Mouse (Mus musculus) induced T-regulatory cell, adult 2 months (primary cell): ENCODE measurements around the gene Ppp6r2.
A peak's percentile ranks its signal among the peaks of the same experiment; 100 is the strongest.

Experiments
- DNase-seq: peaks from one replicate; pipeline ENCODE4 v3.0.0-alpha.2; 2012; ENCODE audit warnings: low read depth

Ppp6r2 gene

DNA sequence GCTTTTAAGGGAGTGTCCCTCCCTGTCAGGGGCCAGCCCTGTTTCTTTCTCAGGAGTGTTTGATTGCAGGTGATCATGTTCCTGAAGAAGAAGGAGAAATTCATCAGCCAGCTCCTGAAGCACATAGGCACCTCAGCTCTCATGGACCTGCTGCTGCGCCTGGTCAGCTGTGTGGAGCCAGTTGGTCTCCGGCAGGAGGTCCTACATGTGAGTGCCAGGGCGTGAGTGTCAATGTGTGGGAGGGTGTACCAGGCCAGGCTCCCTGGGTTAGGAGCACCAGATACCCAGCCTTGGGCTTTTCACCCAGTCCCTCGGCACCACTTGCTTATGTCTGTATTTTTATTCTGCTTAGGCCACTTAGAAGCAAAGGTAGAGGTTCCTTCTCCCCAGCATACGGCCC, 47.6 kb downstream of the Ppp6r2 start:
- no peak for DNase-seq

DNA sequence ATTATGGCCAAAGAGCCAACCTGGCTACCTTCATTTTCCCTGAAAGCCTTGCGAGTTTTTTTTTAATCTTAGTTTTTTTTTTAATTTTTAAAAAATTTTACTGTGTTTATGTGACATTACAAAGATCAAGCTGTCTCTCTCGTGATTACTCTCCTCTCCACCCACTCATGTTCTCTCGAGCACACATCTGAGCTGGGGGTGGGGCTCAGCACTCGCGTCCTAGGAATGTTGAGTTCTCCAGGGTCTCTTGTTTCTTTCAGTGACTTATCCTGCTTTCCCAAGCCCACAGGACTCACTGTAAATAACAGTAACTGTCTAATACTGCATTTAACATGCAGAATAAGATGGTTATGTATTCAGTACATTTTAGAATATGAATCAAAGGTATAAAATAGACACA, 53.1 kb downstream of the Ppp6r2 start:
- DNase-seq, result no peak

DNA sequence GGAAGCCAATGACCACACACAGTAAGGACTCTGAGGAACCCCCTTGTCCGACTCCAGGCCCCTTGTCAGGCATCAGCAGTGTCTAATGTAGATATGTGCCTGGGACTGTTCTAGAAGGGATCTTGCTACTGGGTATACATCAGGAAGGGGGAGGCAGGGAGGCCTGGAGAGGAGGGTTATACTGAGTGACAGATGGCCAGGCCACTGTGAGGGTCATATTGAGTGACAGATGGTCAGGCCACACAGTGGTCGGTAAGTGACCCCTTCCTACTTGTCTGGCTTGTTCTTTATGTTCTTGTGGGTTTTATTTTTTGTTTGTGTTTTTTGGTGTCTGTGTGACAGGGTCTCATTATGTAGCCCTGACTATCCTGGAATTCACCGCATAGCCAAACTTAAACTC, 64.1 kb downstream of the Ppp6r2 start:
- no peak for DNase-seq

DNA sequence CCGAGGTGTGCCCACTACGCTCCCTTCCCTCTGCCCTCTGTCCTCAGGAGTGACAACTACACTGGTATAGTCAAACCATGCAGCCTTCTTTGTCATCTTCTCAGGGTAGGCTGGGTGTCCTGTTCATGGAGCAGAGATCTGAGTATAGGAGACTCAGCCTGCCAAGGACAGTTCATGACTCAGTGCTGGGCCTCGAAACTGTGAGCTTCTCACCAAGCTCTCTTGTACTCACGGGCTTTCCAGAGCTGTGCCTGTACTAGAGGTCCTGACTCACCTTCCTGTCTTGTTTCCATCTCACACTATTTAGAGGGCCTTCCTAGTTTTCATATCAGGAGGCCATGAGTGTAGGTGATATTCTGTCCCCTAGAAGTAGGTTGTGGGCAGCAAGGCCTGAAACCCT, 66.0 kb downstream of the Ppp6r2 start:
- no peak for DNase-seq

DNA sequence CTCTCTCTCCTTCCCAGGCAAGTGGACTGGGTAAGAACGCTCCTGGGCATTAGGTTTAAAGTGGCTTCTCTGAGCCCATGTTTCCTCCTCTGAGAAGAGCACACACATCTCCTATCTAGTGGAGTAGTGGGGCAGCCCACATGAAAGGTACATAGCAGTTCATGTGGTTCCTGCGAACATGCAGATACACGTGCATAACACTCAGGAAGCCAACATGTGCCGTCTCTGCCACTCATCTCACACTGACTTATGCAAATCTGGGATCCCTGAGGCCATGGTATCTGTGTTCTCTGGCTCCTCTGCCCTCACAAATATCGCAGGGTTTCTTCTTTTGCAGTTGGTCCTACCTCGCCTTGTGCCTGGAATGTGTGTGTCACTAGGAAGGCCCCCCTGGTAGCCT, 71.2 kb downstream of the Ppp6r2 start:
- peak; percentile 37 for DNase-seq

DNA sequence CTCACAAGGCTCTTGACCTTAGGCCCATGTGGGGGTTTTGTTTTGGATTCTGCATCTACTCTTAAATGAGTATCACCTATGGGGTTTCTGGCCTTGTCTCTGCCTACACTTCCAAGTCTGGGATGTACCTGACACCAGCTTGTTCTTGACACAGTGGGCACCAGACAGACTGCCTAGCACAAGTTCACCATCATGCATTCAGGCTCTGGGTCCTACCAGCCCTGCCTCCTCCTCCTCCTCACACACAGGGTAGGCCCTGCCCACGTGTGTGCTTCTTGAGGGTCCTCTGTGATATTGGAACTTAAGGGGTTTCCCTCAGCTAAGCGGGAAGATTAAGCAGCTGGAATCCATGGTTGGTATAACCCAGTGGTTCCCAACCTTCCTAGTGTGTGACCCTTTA, 72.7 kb downstream of the Ppp6r2 start:
- DNase-seq, result no peak

DNA sequence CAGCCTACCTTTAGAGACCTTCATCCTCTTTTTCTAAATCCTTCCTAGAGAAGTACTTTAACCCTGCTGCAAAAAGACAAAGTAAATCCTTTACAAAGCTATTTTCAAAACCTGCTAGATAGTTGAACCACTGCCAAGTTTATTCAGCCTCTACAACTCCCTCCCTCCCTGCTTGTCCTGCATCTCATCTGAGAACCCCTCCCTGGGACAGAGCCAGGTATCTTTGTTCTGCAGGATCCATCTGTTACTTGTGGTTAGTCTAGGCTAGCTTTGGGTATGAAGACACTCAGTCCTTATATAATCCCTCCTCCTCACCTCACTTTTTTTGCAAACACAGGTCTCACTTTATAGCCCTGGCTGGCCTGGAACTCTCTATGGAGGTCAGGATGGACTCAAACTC, 73.7 kb downstream of the Ppp6r2 start:
- DNase-seq, result no peak

DNA sequence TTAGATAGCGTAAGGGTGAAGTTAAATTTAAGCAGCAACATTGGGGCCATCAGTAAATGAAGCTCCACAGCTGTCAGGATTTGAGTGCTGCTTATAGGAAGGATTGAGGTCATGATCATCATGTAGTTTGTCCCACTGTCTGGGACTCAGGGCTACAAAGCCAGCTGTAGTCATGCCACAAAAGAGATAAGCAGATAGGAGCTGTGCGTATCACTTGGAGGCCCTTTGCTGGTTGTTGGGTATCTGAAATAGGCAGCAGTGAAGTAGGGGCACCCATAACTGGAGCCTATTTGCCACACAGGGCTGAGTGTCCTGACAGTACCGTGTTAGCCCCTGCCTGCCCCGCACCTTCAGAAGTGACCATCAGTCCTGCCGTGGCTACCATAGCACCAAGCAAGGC, 74.1 kb downstream of the Ppp6r2 start:
- DNase-seq, result no peak

DNA sequence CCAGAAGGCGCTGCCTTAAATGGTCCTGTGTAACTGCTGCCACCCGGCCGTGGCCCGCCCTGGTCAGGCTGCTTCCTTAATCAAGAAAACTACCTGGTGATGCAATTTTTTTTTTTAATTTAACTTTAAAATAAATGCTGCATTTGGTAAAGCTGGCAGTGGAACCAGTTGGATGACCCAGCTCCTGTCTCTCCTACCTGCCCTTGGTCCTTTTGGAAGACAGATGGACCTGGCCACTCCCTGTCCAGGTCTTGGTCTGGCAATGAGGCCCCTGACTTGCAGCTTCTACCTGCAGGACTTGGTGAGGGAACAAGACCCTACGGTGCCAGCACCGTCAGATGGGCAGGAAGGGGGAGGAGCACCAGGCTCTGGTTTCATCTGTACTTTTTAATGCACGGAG, 74.8 kb downstream of the Ppp6r2 start:
- no peak for DNase-seq

DNA sequence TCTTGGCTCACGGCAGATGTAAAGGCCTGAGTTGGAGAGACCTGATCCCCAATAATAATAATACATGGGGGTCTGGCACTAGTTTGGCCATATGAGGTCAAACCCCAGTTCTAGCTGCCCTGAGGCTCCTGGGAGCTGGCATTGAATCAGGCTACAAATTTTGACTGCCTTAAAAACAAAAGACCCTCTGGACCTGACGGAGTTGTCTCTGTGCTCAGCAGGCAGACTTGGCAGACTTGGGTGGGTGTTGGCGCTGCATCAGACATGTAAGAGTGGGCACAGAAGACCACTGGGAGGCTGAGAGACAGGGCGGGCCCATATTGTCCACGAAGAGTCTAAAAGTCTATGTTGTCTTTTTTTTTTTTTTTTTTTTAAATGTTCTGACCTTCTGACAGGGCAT, 75.2 kb downstream of the Ppp6r2 start:
- DNase-seq, result no peak

DNA sequence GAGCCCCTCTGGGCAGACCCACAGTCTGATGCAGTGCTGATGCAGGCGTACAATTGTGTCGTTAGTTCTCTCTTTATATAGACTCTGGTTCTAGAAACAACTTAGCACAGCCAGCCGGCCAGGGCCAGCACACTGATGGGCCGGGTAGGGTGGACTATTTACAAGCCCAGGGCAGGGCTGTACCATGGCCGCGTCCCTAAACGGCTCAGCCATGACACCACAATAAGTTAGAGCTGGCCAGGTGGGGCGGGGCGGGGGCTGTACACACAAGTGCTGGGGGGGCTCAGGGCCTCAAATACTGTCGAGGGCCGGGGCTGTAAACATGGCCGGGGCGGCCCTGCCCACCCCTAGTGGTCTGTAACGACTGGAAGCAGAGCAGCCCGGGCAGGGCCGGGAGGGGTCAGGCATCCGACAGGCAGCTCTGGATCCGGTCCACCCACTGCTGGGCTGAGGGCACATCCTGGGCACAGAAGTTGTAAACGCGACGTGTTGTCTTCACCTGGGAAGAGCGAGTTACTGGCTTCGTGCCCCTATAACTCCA, 76.9 kb downstream of the Ppp6r2 start:
- no peak for DNase-seq

DNA sequence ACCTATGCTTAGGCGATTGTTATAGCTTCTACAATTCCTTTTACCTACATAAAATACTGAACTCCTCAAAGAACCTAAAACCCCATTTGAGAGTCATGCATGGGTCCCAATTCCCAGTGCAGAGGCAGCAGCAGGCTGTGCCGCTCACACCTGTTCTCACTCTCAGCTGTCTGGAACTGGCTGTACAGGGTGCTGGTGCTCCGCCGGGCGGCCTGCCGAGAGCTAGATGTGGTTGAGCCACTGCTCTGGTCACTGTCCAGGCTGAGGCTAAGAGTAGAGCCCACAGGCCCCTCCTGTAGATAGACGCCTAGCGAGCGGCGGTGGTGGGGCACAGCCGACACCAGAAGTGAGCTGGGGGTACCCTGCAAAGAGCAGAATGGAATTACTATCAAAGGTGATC, 78.1 kb downstream of the Ppp6r2 start:
- no peak for DNase-seq

DNA sequence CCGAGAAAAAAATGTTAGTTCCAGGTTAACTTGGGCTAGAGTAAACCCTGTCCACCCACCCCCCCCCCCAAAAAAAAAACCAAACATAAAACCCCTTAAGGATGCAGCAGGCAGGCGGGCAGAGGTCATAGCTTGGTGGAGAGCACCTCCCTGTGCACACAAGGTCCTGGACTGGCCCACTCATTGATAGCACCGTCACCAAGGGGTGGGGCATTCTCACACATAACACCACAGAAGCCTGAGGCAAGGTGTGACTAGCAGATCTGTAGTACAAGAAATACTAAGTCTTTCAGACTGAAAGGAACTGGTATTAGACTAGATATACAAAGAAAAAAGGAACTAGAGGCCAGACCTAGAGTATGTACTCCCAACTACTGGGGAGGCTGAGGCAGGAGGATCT, 80.2 kb downstream of the Ppp6r2 start:
- no peak for DNase-seq

DNA sequence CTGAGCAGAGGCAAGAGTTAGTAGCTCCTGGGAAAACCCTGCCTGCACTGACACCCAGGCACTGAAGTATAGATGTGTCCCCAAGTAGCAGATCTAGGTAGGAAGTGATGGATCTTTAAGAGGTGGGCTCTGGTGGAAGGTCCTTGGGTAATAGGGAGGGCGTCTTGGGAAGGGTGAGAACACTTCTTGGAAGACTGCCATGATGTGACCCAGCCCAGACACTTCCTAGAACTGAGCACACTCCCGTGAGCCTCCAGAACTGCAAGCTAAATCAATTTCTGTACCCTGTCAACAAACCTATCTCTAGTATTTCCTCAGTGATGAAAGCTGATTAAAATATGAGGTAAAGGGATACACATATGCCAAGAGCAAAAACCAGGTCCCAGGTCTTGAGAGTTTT, 81.4 kb downstream of the Ppp6r2 start:
- no peak for DNase-seq

DNA sequence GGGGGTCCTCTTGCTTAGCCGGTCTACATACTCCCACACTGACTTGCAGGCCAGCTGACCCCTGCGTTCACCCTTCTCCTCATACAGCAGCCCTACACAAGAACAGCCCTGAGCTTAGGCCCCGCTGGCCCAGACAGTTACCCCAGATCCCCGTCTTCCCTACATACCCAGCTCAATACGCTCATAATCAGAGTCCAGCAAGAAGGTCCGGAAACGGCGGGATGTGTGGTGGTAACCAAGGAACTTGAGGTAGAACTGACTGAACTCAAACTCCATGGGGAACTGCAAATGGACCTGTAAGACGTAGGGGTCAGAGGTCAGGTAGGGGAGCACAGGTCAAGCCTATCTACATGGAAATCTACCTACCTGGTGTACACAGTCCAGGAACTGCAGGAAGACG, 82.4 kb downstream of the Ppp6r2 start:
- no peak for DNase-seq

DNA sequence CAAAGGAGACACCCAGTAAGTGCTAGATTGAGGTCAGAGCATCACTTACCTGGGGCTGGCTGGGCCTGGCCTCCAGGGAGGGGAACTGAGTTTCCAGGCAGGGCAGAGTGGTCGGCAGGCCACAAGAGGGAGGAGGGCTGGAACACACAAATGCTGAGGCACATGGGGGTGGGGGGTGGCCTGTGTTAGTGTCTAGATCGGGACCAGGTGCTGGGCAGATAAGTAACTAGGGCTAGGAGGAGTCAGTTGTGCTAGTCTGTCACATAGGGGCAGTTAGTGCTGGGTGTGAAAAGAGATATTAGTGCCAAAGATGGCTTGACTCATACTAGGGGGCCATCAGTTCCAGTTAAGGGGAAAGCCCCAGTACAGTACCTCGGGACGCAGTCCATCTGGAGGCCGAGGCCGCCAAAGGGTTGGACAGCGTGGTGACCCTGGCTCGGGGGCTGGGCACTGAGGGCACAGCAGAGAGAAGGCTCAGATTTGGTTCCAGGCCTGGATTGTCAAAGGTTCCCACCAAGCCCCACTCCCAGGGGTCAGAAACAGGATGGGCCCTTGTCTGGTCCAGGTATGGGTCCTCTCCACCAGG, 84.3 kb downstream of the Ppp6r2 start:
- no peak for DNase-seq

DNA sequence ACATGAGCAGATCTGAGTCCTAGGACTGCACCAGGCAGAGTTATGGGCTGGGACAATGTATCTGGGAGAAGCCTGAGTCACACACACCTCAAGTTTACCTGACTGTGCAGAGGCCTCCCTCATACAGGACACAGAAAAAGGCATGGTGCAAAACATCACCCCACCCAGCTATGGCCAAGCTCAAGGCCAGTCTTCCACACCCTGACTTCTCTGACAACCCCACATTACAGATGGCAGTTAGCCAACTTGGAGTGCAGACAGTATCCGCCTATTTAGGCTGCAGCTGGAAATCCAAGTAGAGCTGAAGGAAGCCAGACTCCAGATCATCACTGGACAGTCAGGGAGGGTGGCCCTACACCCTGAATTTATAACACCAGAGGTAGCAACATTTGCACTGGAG, 85.1 kb downstream of the Ppp6r2 start:
- no peak for DNase-seq

DNA sequence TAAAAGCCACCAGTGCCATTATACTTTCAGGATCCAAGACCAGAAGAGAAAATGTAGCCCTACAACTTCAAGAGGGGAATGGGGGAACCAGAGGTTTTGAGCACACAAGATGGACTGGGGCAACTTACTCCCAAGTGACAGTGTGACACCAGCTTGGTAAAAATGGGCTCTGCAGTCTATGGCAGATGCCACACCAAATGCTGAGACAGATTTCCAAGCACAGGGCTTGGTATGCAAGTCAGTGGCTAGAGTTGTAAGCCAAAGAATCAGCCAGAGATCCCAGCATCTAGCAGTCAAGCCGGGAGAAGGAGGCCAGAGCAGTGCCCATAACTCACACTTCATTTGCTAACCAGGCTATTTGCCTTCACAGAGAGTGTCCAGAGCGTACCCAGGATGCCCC, 86.3 kb downstream of the Ppp6r2 start:
- no peak for DNase-seq

DNA sequence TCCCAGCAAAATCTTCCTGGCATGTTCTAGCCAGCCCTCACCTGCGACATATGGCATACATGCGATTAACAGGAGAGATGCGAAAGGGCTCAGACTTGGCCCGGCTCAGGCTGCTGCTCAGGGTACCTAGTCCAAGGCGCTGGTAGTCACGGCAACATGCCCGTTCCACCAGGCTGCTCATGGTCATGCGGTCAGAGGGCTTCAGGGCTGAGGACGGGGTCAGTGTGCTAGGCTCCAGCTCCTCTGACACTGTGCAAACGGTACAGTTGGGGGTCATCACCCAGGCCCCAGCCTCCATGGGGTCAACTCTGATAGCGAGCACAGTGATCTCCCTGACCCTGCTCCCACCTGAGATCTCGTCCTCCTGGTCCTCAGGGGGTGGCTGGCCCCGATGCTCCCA, 88.8 kb downstream of the Ppp6r2 start:
- DNase-seq, result no peak

DNA sequence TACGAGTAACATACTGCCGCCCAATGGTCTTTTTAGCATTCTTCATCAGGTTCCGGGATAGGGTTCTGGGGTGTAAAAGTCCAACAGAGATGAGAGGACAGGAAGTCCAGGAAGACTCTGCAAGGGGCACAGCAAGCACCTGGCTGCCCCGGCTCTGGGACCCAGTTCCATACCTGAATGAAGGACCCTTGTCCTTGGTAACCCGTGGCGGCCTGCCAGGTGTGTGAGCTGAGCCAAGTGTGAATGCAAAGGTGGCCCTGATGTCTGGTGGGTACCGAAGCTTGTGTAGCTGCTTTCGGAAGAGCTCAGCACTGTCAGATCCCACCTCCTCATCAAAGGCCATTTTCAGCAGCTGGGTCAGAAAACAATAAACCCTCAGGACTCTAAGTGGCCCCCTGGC, 89.2 kb downstream of the Ppp6r2 start:
- no peak for DNase-seq

DNA sequence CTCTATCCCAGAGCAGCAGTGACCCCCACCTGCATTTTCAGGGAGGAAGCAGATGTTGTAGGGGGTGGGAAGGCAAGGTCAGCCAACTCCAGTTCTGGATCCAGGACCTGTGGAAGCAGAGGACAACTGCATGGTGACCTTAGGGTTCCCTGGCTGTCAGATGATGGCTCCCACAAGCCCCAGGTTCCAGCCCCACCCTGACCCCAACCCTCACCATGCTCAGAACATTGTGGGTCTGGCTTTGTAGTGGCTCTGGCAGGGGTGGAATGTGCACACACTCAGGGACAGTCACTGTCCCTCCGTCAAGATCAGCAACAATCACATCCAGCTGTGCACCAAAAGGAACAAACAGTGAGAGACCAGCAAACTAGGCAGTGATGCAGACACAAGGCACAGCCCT, 94.6 kb downstream of the Ppp6r2 start:
- no peak for DNase-seq

DNA sequence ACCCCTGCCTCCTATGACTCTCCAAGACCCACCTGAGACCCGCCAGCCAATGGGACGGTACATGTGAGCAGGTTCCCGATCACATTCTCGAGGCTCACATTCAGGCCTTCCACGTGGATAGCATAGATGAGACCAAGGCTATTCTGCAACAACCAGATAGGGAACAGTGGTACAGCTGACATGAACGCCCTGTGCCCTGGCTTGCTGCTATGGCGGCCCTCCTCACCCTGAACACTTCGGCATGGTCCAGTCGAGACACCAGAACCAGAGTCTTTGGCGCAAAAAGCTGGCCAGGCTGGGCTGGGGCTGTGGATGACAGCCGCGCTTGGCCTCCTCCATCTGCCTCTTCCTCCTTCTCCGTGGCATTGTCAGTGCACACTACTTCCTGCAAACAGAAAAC, 96.1 kb downstream of the Ppp6r2 start:
- no peak for DNase-seq

DNA sequence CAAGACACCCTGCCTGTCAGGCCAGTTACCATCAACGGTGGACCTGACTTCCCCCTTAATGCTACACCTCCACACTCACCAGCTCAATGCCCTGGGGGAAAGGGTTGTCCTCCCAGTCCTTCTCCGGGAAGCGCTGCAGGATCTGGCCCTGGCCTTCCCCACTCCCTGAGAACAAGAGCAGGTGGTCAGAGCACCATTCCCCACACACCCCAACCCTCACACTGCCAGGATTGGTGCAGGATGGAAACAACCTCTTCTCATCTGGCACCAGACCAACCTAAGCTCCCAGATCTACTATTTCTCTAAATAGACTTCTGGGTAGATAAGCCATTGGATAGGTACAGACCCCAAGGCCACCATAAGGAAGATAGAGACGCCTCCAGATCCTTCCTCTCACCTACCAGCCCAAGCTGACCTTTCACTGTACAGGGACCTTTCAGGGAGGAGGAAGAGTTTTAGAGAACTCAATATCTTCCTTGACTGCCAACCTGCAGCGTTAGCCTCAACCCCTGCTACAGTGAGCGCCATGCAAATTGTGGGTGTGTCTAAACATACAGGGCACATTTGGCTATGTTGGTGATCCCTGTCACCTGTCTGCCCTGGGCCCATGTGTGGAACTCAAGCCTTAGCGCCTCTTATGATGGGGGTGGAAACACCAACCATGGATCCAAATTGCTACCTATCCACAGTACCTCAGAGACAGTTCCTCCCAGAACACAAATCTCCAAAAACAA, 97.2 kb downstream of the Ppp6r2 start:
- DNase-seq, result peak; percentile 42

DNA sequence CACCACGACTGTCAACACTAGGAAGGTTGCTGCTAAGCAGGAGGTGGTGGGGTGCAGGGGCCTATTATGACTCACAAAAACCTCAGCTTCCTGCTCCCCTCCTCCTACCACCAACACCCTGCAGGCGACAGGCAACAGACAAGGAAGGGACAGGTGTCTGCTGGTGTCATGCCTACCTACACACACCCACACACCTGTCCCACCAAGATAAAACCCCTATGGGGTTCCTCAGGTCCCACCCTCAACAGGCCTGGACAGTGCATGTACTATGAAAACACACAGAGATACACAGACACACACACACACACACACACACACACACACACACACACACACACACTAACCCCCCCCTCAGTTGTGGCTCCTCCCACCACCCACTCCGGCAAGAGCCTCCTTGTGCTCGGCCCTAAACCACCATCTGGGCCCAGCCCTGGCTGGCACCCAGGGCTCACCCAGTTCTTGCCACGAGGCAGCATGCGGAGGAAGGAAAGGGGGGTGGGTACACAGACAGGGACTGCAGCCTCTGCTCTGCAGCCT, 98.7 kb downstream of the Ppp6r2 start:
- DNase-seq, result peak; percentile 92
